In genomic region chr5:141553444-141553843, GRCm38 (mm10) we compare ENCODE assay signal across 22 mouse cellular contexts.
DNase-seq lines count a peak whose midpoint lies in the region; ATAC-seq and TF ChIP-seq lines count a peak whose summit lies in the region.
"Had no signal": no experiment of that assay in that cellular context is flagged by ENCODE, and none has a peak within 500 bp of the region (broad histone marks: within the 10 kb centered on the region; RNA-seq: fewer than 3 reads in every experiment).

No protein-coding gene starts in this region.

- H3K4me3 ChIP-seq in heart, embryonic 10.5 days = no peak overlapping the region
- no peak overlapping the region for H3K4me3 ChIP-seq in kidney, postnatal 0 days (replicated peaks; ENCODE audit: low read depth, low read length)
- H3K4me3 ChIP-seq: embryonic facial prominence, embryonic 13.5 days; forebrain, embryonic 13.5 days; heart, embryonic 13.5 days; hindbrain, embryonic 12.5 days had no signal

- 84% methylated on average over 9 of the region's 9 CpGs for WGBS in heart, embryonic 10.5 days
- 22% methylated on average over 9 of the region's 9 CpGs for WGBS in kidney, postnatal 0 days

- H3K9ac ChIP-seq in kidney, postnatal 0 days (ENCODE audit: low read depth, low read length) = no peak overlapping the region
- H3K9ac ChIP-seq: embryonic facial prominence, embryonic 13.5 days; forebrain, embryonic 13.5 days; forebrain, postnatal 0 days; heart, embryonic 13.5 days; hindbrain, embryonic 12.5 days had no signal

- H3K4me1 ChIP-seq in heart, embryonic 10.5 days = peaks cover 38% of the 10 kb centered on the region
- H3K4me1 ChIP-seq in kidney, postnatal 0 days (replicated peaks; ENCODE audit: insufficient read depth, low read length) = 0 out of 2 replicates have a peak, but pooled peaks cover 2% of the 10 kb centered on the region

- H3K27me3 ChIP-seq in heart, embryonic 10.5 days (ENCODE audit: insufficient read depth, poor library complexity, severe bottlenecking) = no peaks in the 10 kb centered on the region
- no peaks in the 10 kb centered on the region for H3K27me3 ChIP-seq in kidney, postnatal 0 days (ENCODE audit: insufficient read depth, low read length)
- H3K27me3 ChIP-seq: embryonic facial prominence, embryonic 13.5 days; forebrain, embryonic 13.5 days; heart, embryonic 13.5 days; hindbrain, embryonic 12.5 days had no signal

- peak; percentile 36 for DNase-seq in adrenal gland, postnatal 14 days
- no peak for DNase-seq in adrenal gland, adult 18-20 months (ENCODE audit: low spot score in 2 of 2)
- DNase-seq in heart, embryonic 10.5 days (ENCODE audit: low spot score) = peak; percentile 11
- DNase-seq in heart, adult 18-20 months = no peak
- peak; percentile 50 for DNase-seq in kidney, postnatal 0 days (ENCODE audit: low spot score)
- DNase-seq in kidney, adult 18-20 months = no peak
- peak; percentile 60 for DNase-seq in mesoderm, embryonic 11.5 days (ENCODE audit: low read depth, low spot score)
- DNase-seq: adrenal gland, postnatal 36 days; B cell, adult 2 months; cerebellum, adult 11 months; cerebellum, adult 8-10 months; cerebellum, postnatal 25 days; forebrain, postnatal 0 days; gastrocnemius, postnatal 14 days; heart, postnatal 36 days had no signal

- TF ChIP-seq CTCF in kidney, postnatal 0 days (IDR thresholded peaks at IDR 0.05; ENCODE audit: low read depth) = no peak

- no peak overlapping the region for H3K4me2 ChIP-seq in kidney, postnatal 0 days (ENCODE audit: low read length)
- H3K4me2 ChIP-seq: embryonic facial prominence, embryonic 13.5 days; forebrain, embryonic 13.5 days; heart, embryonic 13.5 days; hindbrain, embryonic 12.5 days had no signal

- no peak for ATAC-seq in kidney, postnatal 0 days (replicated peaks; ENCODE audit: low FRiP score, low read depth)
- ATAC-seq: CD4-positive, CD25-positive, alpha-beta regulatory T cell, adult 4 months; forebrain, embryonic 13.5 days; forebrain, postnatal 0 days; hindbrain, embryonic 16.5 days had no signal

- no peaks in the 10 kb centered on the region for H3K9me3 ChIP-seq in heart, embryonic 10.5 days
- H3K9me3 ChIP-seq in kidney, postnatal 0 days (replicated peaks; ENCODE audit: low read length) = no peaks in the 10 kb centered on the region
- H3K9me3 ChIP-seq: embryonic facial prominence, embryonic 13.5 days; forebrain, embryonic 13.5 days; heart, embryonic 13.5 days; hindbrain, embryonic 12.5 days had no signal

- H3K27ac ChIP-seq in heart, embryonic 10.5 days = no peak overlapping the region
- no peak overlapping the region for H3K27ac ChIP-seq in kidney, postnatal 0 days
- H3K27ac ChIP-seq: embryonic facial prominence, embryonic 13.5 days; forebrain, embryonic 13.5 days; heart, embryonic 13.5 days; hindbrain, embryonic 12.5 days had no signal

- H3K36me3 ChIP-seq in heart, embryonic 10.5 days = no peaks in the 10 kb centered on the region
- no peaks in the 10 kb centered on the region for H3K36me3 ChIP-seq in kidney, postnatal 0 days (ENCODE audit: insufficient read depth, low read length)
- H3K36me3 ChIP-seq: embryonic facial prominence, embryonic 13.5 days; G1E; heart, embryonic 13.5 days; hindbrain, embryonic 12.5 days had no signal

Comparison
In these comparisons a context has a peak if more than half of its experiments do, and no peak if none do; other contexts are left out.
1. DNase-seq: peak in adrenal gland, postnatal 14 days (single experiment), heart, embryonic 10.5 days (single experiment), kidney, postnatal 0 days (single experiment) and mesoderm, embryonic 11.5 days (single experiment); none in adrenal gland, adult 18-20 months (0 of 2), heart, adult 18-20 months (0 of 2) and kidney, adult 18-20 months (single experiment).